Mouse (Mus musculus): Measurements from ENCODE around the gene Foxp4. TPM values are rescaled to one million over a fixed set of nuclear protein-coding genes. Genes with fewer than 3 reads are reported as not detected.
A peak's percentile ranks its signal among the peaks of the same experiment; 100 is the strongest.

Gene Foxp4
- total and polyA plus RNA-seq, 2 experiments from 2014 or later: 31.3 to 128 TPM

GRCm38 (mm10) chr17:47877715-47878377 lies 46.6 kb downstream of the Foxp4 start:
- DNase-seq (ENCODE audit: low spot score): no peak
- Histone ChIP-seq H3K4me3 (ENCODE audit: low read length) (peak overlapping the region; percentile 43), H3K4me2 (ENCODE audit: low read depth, low read length) (peak overlapping the region; percentile 61), H3K9me3 (ENCODE audit: low read length) (no peaks in the 10 kb centered on the region), H3K27me3 (ENCODE audit: insufficient read depth, low read length) (0 out of 2 replicates have a peak, but pooled peaks cover 6% of the 10 kb centered on the region), H3K4me1 (ENCODE audit: insufficient read depth, low read length) (peaks cover 29% of the 10 kb centered on the region), H3K36me3 (ENCODE audit: insufficient read depth, low read length) (peaks cover 3% of the 10 kb centered on the region; the same call in 1 of the 2 replicates), H3K27ac (peak overlapping the region; percentile 78), H3K9ac (replicated peaks; ENCODE audit: low read length) (peak overlapping the region; percentile 49)
- 20% methylated on average over 10 of the region's 10 CpGs for WGBS
- no peak for TF ChIP-seq CTCF (IDR thresholded peaks at IDR 0.05; ENCODE audit: low read depth)
- peak; percentile 10; the same call in 1 of the 2 replicates for ATAC-seq

- ATAC-seq (no peak), DNase-seq (ENCODE audit: low spot score) (peak; percentile 72)
- no peak for TF ChIP-seq CTCF (IDR thresholded peaks at IDR 0.05; ENCODE audit: low read depth)
- 14% methylated on average over 26 of the region's 26 CpGs for WGBS
- Histone ChIP-seq H3K27ac (peak overlapping the region; percentile 78), H3K4me2 (ENCODE audit: low read depth, low read length) (peak overlapping the region; percentile 61), H3K27me3 (ENCODE audit: insufficient read depth, low read length) (0 out of 2 replicates have a peak, but pooled peaks cover 6% of the 10 kb centered on the region), H3K36me3 (ENCODE audit: insufficient read depth, low read length) (peaks cover 3% of the 10 kb centered on the region; the same call in 1 of the 2 replicates), H3K9me3 (ENCODE audit: low read length) (no peaks in the 10 kb centered on the region), H3K4me3 (ENCODE audit: low read length) (peak overlapping the region; percentile 43), H3K4me1 (ENCODE audit: insufficient read depth, low read length) (peaks cover 29% of the 10 kb centered on the region), H3K9ac (replicated peaks; ENCODE audit: low read length) (peak overlapping the region; percentile 49)
Observed at GRCm38 (mm10) chr17:47876776-47877714, 47.4 kb downstream of the Foxp4 start.

DNA sequence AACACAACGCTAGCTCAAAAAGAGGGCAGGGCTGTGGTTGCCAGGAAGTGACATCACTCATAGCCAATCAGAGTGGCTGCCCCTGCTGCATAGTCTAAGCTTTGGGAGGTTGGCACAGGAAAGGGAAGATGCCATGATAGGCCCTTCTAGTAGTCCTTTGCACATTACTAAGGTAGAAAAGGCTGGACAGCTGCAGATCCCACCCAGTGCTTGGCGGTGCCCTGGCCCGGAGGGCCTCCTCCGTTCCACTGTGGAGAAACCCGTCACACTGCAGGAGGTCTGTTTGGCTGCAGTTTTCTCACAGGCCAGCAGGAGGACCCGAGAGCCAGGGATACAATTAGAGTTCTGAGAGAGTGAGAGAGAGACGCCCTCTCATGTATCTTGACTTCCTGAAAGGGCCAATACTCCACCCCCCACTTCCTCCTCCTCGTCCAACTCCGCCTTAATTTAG lies 51.1 kb downstream of the Foxp4 start:
- 12% methylated on average over 9 of the region's 9 CpGs for WGBS
- peak; percentile 70 for ATAC-seq
- DNase-seq (ENCODE audit: low spot score): peak; percentile 82
- Histone ChIP-seq H3K4me2 (ENCODE audit: low read depth, low read length) (peak overlapping the region; percentile 21; the same call in 1 of the 2 replicates), H3K27me3 (ENCODE audit: insufficient read depth, low read length) (no peaks in the 10 kb centered on the region), H3K27ac (peak overlapping the region; percentile 56; the same call in 1 of the 2 replicates), H3K9me3 (ENCODE audit: low read length) (no peaks in the 10 kb centered on the region), H3K9ac (replicated peaks; ENCODE audit: low read length) (no peak overlapping the region), H3K4me1 (ENCODE audit: insufficient read depth, low read length) (peaks cover 17% of the 10 kb centered on the region; the same call in 1 of the 2 replicates), H3K4me3 (ENCODE audit: low read length) (no peak overlapping the region), H3K36me3 (ENCODE audit: insufficient read depth, low read length) (peaks cover 27% of the 10 kb centered on the region; the same call in 1 of the 2 replicates)
- peak; percentile 93 for TF ChIP-seq CTCF (IDR thresholded peaks at IDR 0.05; ENCODE audit: low read depth)

DNA sequence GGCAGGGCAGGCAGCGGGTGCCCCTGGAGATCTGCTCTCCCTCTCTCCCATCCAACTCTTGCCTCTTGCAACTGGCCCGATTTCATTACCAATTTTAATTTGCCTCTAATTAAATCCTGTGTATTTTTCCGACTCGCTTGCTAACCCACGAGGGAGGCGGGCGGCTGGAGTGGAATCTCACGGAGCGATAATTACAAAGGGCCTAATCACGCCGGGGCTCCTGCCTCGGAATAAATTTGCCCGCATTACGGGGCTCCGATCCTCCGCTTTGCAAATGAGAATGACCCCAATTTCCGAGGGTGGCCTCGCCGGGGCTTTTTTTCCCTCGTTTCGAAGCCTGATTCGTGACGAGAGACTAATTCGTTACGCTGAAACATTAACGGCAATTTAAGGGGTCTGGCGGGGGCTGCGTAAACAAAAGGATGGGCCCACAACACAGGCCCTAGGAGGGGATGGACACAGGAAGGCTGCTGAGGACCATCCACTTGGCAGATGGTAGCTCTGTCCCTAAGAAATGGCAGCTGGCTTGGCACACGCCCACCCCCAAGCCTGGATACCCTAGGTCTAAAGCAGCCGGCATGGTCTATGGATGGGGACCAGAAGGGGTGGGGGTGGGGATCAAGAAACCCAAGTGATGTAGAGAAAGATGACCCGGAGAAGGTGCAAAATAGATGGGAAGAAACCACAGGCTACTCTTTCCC lies 52.0 kb downstream of the Foxp4 start:
- Histone ChIP-seq H3K9me3 (ENCODE audit: low read length) (no peaks in the 10 kb centered on the region), H3K4me3 (ENCODE audit: low read length) (no peak overlapping the region), H3K36me3 (ENCODE audit: insufficient read depth, low read length) (peaks cover 33% of the 10 kb centered on the region; the same call in 1 of the 2 replicates), H3K9ac (replicated peaks; ENCODE audit: low read length) (0 out of 2 replicates have a peak overlapping the region, but pooled peaks have one; percentile 13), H3K27ac (peak overlapping the region; percentile 56; the same call in 1 of the 2 replicates), H3K4me1 (ENCODE audit: insufficient read depth, low read length) (peaks cover 14% of the 10 kb centered on the region; the same call in 1 of the 2 replicates), H3K4me2 (ENCODE audit: low read depth, low read length) (0 out of 2 replicates have a peak overlapping the region, but pooled peaks have one; percentile 21), H3K27me3 (ENCODE audit: insufficient read depth, low read length) (no peaks in the 10 kb centered on the region)
- WGBS: 32% methylated on average over 31 of the region's 31 CpGs
- no peak for TF ChIP-seq CTCF (IDR thresholded peaks at IDR 0.05; ENCODE audit: low read depth)
- DNase-seq (ENCODE audit: low spot score): peak; percentile 74
- peak; percentile 27; the same call in 1 of the 2 replicates for ATAC-seq

DNA sequence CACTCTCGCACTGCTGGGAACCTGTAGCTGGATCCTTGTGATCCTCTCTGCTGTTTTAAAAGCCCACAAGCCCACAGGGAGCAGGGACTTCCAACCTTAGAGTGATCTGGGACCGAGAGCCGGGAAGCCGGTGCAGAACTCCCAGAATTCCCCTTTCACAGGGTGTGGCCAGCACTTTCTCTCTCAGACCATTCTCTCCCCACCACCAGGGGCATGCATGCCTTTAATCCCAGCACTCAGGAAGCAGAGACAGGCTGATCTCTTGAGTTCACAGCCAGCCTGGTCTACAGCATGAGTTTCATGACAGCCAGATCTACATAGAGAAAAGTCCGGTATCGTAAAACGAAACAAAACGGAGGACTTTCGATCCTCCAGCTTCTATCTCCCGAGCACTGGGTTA lies 54.6 kb downstream of the Foxp4 start:
- H3K4me3 ChIP-seq (ENCODE audit: low read length): no peak overlapping the region
- H3K9me3 ChIP-seq (ENCODE audit: low read length): no peaks in the 10 kb centered on the region
- DNase-seq (ENCODE audit: low spot score) (no peak), ATAC-seq (no peak)
- no peak for TF ChIP-seq CTCF (IDR thresholded peaks at IDR 0.05; ENCODE audit: low read depth)
- H3K27me3 ChIP-seq (ENCODE audit: insufficient read depth, low read length): no peaks in the 10 kb centered on the region
- 95% methylated on average over 10 of the region's 10 CpGs for WGBS
- no peak overlapping the region for H3K9ac ChIP-seq (replicated peaks; ENCODE audit: low read length)
- no peak overlapping the region for H3K4me2 ChIP-seq (ENCODE audit: low read depth, low read length)
- H3K36me3 ChIP-seq (ENCODE audit: insufficient read depth, low read length): peaks cover 30% of the 10 kb centered on the region; the same call in 1 of the 2 replicates
- no peak overlapping the region for H3K27ac ChIP-seq
- H3K4me1 ChIP-seq (ENCODE audit: insufficient read depth, low read length): 0 out of 2 replicates have a peak, but pooled peaks cover 5% of the 10 kb centered on the region

- H3K36me3 ChIP-seq (ENCODE audit: insufficient read depth, low read length): peaks cover 30% of the 10 kb centered on the region; the same call in 1 of the 2 replicates
- no peaks in the 10 kb centered on the region for H3K4me1 ChIP-seq (ENCODE audit: insufficient read depth, low read length)
- no peak overlapping the region for H3K4me3 ChIP-seq (ENCODE audit: low read length)
- ATAC-seq (0 out of 2 replicates have a peak, but pooled peaks have one; percentile 10), DNase-seq (ENCODE audit: low spot score) (peak; percentile 50)
- no peak for TF ChIP-seq CTCF (IDR thresholded peaks at IDR 0.05; ENCODE audit: low read depth)
- 61% methylated on average over 10 of the region's 10 CpGs for WGBS
- no peak overlapping the region for H3K27ac ChIP-seq
- no peak overlapping the region for H3K4me2 ChIP-seq (ENCODE audit: low read depth, low read length)
- H3K27me3 ChIP-seq (ENCODE audit: insufficient read depth, low read length): no peaks in the 10 kb centered on the region
- H3K9ac ChIP-seq (replicated peaks; ENCODE audit: low read length): no peak overlapping the region
- H3K9me3 ChIP-seq (ENCODE audit: low read length): no peaks in the 10 kb centered on the region
Observed at GRCm38 (mm10) chr17:47866037-47866436, 58.4 kb downstream of the Foxp4 start.

All from hindbrain, postnatal 0 days (tissue).